In the genomic region with DNA sequence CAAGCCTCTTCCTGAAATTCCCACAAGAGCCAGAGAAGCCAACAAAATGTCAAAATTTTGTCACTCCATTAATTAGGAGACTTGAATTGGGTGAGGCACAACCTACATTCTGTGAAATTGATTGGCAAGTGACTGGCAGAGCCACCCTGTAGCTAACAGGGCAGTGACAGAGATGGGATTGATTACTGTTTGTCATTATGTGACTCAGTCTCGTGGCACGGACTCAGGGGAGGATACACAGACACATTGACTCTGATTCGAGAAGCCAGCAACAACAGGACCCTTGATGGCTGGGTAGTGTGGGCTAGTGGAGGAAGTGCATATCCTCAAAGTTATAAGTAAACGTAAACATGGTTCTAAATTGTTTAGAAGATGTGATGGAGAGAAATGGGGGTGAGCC, we compare ENCODE assay signal across 29 mouse cellular contexts.
DNase-seq lines count a peak whose midpoint lies in the region; ATAC-seq and TF ChIP-seq lines count a peak whose summit lies in the region.
"Had no signal": no experiment of that assay in that cellular context is flagged by ENCODE, and none has a peak within 500 bp of the region (broad histone marks: within the 10 kb centered on the region; RNA-seq: fewer than 3 reads in every experiment).

No protein-coding gene starts in this region.

- H3K4me2 ChIP-seq in forebrain, embryonic 14.5 days (ENCODE audit: low read length), result no peak overlapping the region
- H3K4me2 ChIP-seq in forebrain, embryonic 12.5 days, result no peak overlapping the region
- H3K4me2 ChIP-seq in intestine, embryonic 15.5 days (replicated peaks), result no peak overlapping the region
- H3K4me2 ChIP-seq in intestine, postnatal 0 days (replicated peaks; ENCODE audit: low read depth), result no peak overlapping the region
- H3K4me2 ChIP-seq: embryonic facial prominence, embryonic 12.5 days; embryonic facial prominence, embryonic 15.5 days; heart, embryonic 12.5 days; heart, embryonic 15.5 days; hindbrain, embryonic 13.5 days had no signal

- no peaks in the 10 kb centered on the region for H3K36me3 ChIP-seq in forebrain, embryonic 14.5 days (ENCODE audit: control insufficient read depth, insufficient read depth, low read length)
- no peaks in the 10 kb centered on the region for H3K36me3 ChIP-seq in forebrain, embryonic 12.5 days (replicated peaks)
- H3K36me3 ChIP-seq in intestine, embryonic 15.5 days, result no peaks in the 10 kb centered on the region
- H3K36me3 ChIP-seq in intestine, postnatal 0 days (ENCODE audit: control insufficient read depth, insufficient read depth), result no peaks in the 10 kb centered on the region
- H3K36me3 ChIP-seq: embryonic facial prominence, embryonic 12.5 days; embryonic facial prominence, embryonic 15.5 days; G1E; heart, embryonic 12.5 days; heart, embryonic 15.5 days; hindbrain, embryonic 10.5 days; hindbrain, embryonic 13.5 days had no signal

- H3K9ac ChIP-seq in forebrain, embryonic 14.5 days (ENCODE audit: low read length), result no peak overlapping the region
- H3K9ac ChIP-seq in forebrain, embryonic 12.5 days, result no peak overlapping the region
- H3K9ac ChIP-seq in intestine, embryonic 15.5 days, result no peak overlapping the region
- H3K9ac ChIP-seq in intestine, postnatal 0 days (ENCODE audit: low read depth, low read length), result no peak overlapping the region
- H3K9ac ChIP-seq: embryonic facial prominence, embryonic 12.5 days; embryonic facial prominence, embryonic 15.5 days; heart, embryonic 12.5 days; heart, embryonic 15.5 days; hindbrain, embryonic 13.5 days had no signal

- peak; percentile 57; the same call in 1 of the 2 replicates for ATAC-seq in forebrain, embryonic 14.5 days
- no peak for ATAC-seq in forebrain, embryonic 12.5 days (ENCODE audit: low FRiP score)
- peak; percentile 8; the same call in 1 of the 2 replicates for ATAC-seq in intestine, embryonic 15.5 days
- ATAC-seq in intestine, postnatal 0 days, result no peak
- ATAC-seq: hindbrain, embryonic 16.5 days; intestine, embryonic 16.5 days; Patski had no signal

- H3K27ac ChIP-seq in forebrain, embryonic 14.5 days (ENCODE audit: low read depth, low read length), result no peak overlapping the region
- H3K27ac ChIP-seq in forebrain, embryonic 12.5 days, result no peak overlapping the region
- no peak overlapping the region for H3K27ac ChIP-seq in intestine, embryonic 15.5 days
- H3K27ac ChIP-seq in intestine, postnatal 0 days (ENCODE audit: low read depth, low read length), result no peak overlapping the region
- H3K27ac ChIP-seq in gastrocnemius, adult 2 months, result no peak overlapping the region
- H3K27ac ChIP-seq: embryonic facial prominence, embryonic 12.5 days; embryonic facial prominence, embryonic 15.5 days; heart, embryonic 15.5 days; hindbrain, embryonic 10.5 days; hindbrain, embryonic 13.5 days had no signal

- no peak for TF ChIP-seq CTCF in intestine, postnatal 0 days (IDR thresholded peaks at IDR 0.05; ENCODE audit: low read depth)
- no peak for TF ChIP-seq CTCF in gastrocnemius, adult 2 months (IDR thresholded peaks at IDR 0.05)

- intact Hi-C loops in gastrocnemius, adult 2 months (cut with DNase I), result no loop called here

- DNase-seq in forebrain, embryonic 14.5 days (ENCODE audit: low spot score), result peak; percentile 46
- peak; percentile 3 for DNase-seq in lung, postnatal 10 days
- no peak for DNase-seq in lung, adult 18-20 months
- DNase-seq in gastrocnemius, adult 2 months, result no peak
- DNase-seq: adrenal gland, postnatal 10 days; adrenal gland, postnatal 36 days; B cell, adult 2 months; cerebellum, adult 11 months; cerebellum, adult 2 months; cerebellum, adult 9-11 months; cerebellum, postnatal 25 days; gastrocnemius, postnatal 14 days; heart, adult 11 months; heart, postnatal 10 days; heart, postnatal 36 days had no signal

- H3K27me3 ChIP-seq in forebrain, embryonic 14.5 days (replicated peaks; ENCODE audit: control insufficient read depth, insufficient read depth, low read length), result no peaks in the 10 kb centered on the region
- H3K27me3 ChIP-seq in forebrain, embryonic 12.5 days, result no peaks in the 10 kb centered on the region
- no peaks in the 10 kb centered on the region for H3K27me3 ChIP-seq in intestine, embryonic 15.5 days (replicated peaks)
- no peaks in the 10 kb centered on the region for H3K27me3 ChIP-seq in intestine, postnatal 0 days (replicated peaks; ENCODE audit: control insufficient read depth, insufficient read depth, low read length)
- H3K27me3 ChIP-seq: CH12.LX; embryonic facial prominence, embryonic 12.5 days; embryonic facial prominence, embryonic 15.5 days; heart, embryonic 12.5 days; heart, embryonic 15.5 days; hindbrain, embryonic 13.5 days; Patski had no signal

- no peaks in the 10 kb centered on the region for H3K9me3 ChIP-seq in forebrain, embryonic 14.5 days (replicated peaks; ENCODE audit: control insufficient read depth, low read length)
- H3K9me3 ChIP-seq in forebrain, embryonic 12.5 days, result no peaks in the 10 kb centered on the region
- no peaks in the 10 kb centered on the region for H3K9me3 ChIP-seq in intestine, embryonic 15.5 days
- H3K9me3 ChIP-seq in intestine, postnatal 0 days (ENCODE audit: control insufficient read depth), result no peaks in the 10 kb centered on the region
- H3K9me3 ChIP-seq: embryonic facial prominence, embryonic 12.5 days; embryonic facial prominence, embryonic 15.5 days; heart, embryonic 12.5 days; heart, embryonic 15.5 days; hindbrain, embryonic 10.5 days; hindbrain, embryonic 13.5 days had no signal

- H3K4me1 ChIP-seq in forebrain, embryonic 14.5 days (ENCODE audit: control insufficient read depth, insufficient read depth, low read length), result no peaks in the 10 kb centered on the region
- H3K4me1 ChIP-seq in forebrain, embryonic 12.5 days, result no peaks in the 10 kb centered on the region
- H3K4me1 ChIP-seq in intestine, embryonic 15.5 days (replicated peaks), result no peaks in the 10 kb centered on the region
- no peaks in the 10 kb centered on the region for H3K4me1 ChIP-seq in intestine, postnatal 0 days (replicated peaks; ENCODE audit: control insufficient read depth, insufficient read depth, low read length)
- H3K4me1 ChIP-seq: embryonic facial prominence, embryonic 12.5 days; embryonic facial prominence, embryonic 15.5 days; heart, embryonic 12.5 days; heart, embryonic 15.5 days had no signal

- 66% methylated on average over 4 of the region's 4 CpGs for WGBS in forebrain, embryonic 14.5 days
- 81% methylated on average over 4 of the region's 4 CpGs for WGBS in forebrain, embryonic 12.5 days
- 49% methylated on average over 4 of the region's 4 CpGs for WGBS in intestine, embryonic 15.5 days
- WGBS in intestine, postnatal 0 days, result 40% methylated on average over 4 of the region's 4 CpGs

- H3K4me3 ChIP-seq in forebrain, embryonic 14.5 days (ENCODE audit: low read depth, low read length), result no peak overlapping the region
- H3K4me3 ChIP-seq in forebrain, embryonic 12.5 days (replicated peaks), result no peak overlapping the region
- no peak overlapping the region for H3K4me3 ChIP-seq in intestine, embryonic 15.5 days (replicated peaks)
- no peak overlapping the region for H3K4me3 ChIP-seq in intestine, postnatal 0 days (ENCODE audit: low read depth, low read length)
- no peak overlapping the region for H3K4me3 ChIP-seq in gastrocnemius, adult 2 months
- H3K4me3 ChIP-seq: embryonic facial prominence, embryonic 12.5 days; embryonic facial prominence, embryonic 15.5 days; heart, embryonic 12.5 days; heart, embryonic 15.5 days; hindbrain, embryonic 10.5 days; hindbrain, embryonic 13.5 days had no signal

Comparison
In these comparisons a context has a peak if more than half of its experiments do, and no peak if none do; other contexts are left out.
1. ATAC-seq: peak in forebrain, embryonic 14.5 days (single experiment) and intestine, embryonic 15.5 days (single experiment); none in forebrain, embryonic 12.5 days (single experiment) and intestine, postnatal 0 days (single experiment).
2. DNase-seq: peak in forebrain, embryonic 14.5 days (single experiment) and lung, postnatal 10 days (single experiment); none in lung, adult 18-20 months (0 of 2) and gastrocnemius, adult 2 months (single experiment).